Mouse (Mus musculus) natural killer cell, adult 2 months (primary cell): ENCODE results near the gene Anapc15-ps.

Source experiments
- DNase-seq, 2 experiments: peaks; one replicate each; pipeline ENCODE4 v3.0.0; 2022; ENCODE audit warnings: low spot score in 2 of 2

The Anapc15-ps gene

DNA sequence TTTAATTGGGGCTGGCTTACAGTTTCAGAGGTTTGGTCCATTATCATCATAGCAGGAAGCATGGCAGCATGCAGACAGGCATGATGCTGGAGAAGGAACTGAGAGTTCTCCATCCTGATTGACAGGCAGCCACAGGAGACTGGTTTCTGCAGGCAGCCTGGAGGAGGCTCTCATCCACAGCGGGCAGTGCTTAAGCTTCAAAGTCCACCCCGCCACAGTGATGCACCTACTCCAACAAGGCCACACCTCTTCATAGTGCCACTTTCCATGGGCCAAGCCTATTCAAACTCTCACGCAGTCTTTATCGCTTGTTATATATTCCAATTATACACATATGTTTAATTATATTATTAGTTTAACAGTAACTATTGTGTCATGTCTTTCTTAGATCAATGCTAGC is 18.1 kb upstream of the Anapc15-ps start:
- DNase-seq: no peak

DNA sequence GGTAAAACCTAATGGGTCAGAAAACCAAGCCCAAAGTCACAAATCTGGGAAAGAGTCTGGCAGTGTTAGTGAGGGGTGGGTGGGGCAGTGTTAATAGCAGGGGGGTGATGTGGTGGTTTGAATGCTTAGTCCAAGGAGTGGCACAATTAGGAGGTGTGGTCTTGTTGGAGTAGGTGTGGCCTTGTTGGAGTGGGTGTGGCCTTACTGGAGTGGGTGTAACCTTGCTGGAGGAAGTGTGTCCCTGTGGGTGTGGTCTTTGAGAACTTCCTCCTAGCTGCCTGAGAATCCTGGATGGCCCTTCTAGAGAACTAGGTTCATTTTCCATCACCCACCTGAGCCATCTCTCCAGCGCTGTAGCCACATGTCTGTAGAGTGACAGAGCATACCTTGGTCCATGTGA is 16.6 kb upstream of the Anapc15-ps start:
- no peak for DNase-seq

DNA sequence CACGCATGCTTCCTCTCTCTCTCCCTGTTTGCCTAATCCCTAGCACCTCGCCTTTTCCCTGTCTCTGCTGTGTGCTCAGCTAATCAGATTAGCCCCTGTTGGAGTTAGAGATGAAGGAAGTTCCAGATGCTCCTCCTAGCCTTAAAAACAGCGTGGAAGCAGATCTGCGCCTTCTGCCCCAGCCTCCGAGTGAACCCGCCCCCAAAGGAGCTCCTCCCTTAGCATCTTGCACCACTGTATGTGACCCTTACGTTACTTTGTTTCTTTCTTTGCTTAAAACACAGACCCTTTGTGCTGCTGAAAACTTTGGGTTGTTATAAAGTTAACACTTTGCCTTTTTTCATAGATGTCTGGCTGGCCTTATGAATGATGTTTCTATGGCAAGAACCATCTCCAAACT is 15.8 kb upstream of the Anapc15-ps start:
- DNase-seq: no peak

DNA sequence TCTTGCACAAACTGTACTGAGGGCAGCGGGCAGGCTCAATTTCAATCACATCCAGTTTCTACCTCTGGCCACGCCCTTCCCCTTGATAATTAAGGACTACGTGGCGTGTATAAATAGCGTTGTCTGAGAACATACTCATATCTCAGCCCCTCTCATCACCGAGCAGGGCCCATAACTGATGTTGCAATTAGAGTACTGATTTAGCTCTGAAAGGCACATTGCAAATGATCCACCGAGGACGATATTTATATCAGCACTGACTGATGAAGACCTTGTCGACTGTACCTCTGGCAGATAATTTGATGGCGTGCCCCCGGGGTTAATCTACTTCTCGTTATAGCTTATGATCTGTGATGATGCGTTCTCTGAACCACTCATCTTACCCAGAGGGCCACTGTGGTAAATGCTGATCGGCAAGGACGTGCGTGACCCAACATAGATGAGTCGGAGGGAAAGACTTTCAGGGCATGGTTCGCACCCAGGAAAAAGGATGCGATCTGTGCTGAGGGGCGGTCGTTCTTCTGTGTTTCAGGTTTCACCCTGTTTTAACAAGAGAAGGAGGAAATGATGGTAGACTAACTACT is 14.4 kb upstream of the Anapc15-ps start:
- DNase-seq: no peak

DNA sequence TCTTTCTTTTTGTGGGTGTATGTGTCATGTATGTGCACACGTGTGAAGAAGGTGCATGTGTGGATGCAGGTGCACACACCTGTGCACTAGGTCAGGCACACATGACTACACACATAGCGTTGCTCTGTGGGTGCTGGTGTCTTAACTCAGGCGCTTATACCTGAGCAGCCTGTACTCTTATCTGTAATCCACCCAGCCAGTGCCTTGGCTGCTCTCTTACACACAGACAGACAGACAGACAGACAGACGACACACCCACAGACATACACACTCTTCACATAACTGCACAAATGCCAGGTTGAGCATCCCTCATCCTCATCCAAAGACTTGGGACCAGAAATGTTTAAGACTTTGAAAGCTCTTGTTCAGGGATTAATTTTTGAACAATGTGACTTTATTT is 12.8 kb upstream of the Anapc15-ps start:
- no peak for DNase-seq

DNA sequence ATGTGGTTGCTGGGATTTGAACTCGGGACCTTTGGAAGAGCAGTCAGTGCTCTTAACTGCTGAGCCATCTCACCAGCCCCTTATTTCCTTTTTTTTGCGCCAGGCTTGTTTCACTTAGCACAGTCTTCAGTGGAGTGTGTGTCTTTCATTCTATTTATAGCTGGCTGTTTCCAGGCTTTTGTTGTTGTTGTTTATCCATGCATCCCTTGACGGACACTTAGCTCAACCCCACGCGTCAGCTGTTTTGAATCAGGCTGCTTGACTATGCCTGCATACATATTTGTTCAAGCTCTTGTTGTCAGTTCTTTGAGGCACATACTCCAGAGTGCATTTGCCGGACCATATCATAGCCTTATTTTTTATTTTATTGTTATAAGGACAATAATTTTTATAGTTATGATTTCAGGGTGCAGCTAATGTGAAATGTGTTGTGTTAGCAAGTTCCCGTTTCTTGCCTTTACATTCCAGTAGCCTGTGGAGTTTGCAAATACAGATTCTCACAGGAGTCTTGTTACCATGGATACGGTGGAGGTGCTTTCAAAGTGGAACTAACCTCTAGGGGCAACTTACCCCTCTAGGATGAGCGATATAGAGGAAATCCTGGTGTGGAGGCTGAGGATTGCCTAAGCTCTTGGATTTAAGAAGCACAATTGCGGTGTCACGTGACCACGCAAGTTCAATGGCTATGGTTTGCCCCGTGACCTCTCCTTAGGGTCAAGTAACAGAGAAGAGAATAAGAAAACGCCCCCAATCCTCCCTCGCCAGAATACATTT is 11.7 kb upstream of the Anapc15-ps start:
- no peak for DNase-seq

DNA sequence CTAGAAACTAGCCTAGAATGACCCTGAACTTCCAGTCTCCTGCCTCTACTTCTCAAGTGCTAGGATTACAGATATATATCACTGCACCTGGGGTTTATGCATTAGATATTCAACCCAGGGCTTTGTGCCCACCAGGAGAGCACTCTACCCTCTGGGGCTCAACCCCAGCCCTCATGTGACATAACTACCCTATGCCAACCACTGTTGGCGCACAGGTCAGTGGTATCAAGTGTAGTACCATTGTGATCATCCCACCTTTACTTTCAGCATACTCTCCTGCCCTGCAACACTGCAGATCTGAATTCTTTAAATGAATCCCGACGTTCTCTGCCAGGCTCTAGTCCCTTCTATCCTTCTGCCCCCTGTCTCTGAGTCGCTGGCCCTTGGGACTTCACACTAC is 11.0 kb upstream of the Anapc15-ps start:
- DNase-seq: no peak

DNA sequence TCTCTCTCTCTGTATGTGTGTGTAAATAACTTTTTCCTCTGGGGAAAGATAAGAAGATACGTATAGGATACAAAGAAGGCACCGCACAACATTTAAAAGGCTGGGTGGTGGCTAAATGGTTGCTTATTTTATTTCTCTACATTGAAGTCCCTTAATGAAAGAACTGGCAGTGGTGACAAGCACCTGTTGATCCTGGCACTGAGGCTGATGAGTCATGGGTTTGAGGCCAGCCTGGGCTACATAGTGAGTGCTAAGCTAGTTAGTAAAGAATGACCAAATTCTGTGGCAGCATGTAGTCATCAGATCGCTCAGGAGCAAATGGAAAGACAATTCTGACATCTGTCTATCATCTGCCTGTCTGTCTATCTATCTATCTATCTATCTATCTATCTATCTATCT is 10.5 kb upstream of the Anapc15-ps start:
- DNase-seq: no peak

DNA sequence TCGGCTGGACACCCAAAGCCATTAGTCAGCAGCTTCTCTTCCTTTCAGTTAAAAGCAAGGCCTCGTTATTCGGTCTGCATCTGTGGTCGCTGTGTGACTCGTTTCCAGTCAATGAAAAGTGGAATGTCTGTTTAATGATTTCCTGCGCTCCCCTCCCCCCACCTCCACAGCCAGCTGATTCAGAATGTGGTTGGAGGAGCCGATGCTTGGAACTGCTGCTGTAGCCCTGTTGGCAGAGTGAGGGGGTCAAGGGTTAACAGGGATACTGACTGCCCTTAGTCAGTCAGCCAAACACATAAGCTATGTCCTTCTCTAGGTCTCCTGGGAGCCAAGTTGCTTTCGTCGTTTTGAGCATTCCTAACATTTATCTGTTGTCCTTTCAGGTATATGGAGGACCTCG is 9.7 kb upstream of the Anapc15-ps start:
- DNase-seq: no peak

DNA sequence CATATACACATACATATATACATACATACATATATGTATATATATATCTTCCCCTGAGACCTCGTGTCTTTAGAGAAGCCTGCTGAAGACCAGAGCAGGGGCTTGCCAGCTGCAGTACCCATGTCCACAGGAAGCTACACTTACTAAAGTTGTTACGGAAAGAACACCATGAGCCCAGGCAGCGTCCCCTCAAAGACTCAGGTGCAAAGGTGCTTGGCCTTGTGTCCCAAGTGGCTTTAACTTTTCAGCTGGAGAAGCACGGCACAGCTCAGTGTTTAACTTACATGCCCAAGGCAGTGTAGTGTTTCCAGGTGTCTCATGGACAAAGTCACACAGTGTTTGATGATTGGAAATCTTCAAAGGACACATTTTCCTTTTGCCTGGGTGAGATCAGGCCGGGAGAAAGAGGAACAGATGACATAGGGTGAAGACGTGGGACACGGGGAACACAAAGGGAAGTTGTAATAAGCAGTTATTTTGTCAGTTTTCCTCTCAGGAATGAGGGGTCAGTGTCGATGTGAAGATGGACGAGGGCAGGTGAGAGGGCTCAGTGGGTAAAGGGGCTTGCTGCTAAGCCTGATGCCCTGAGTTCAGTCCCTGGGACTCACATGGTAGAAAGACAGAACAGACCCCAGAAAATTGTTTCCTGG is 9.0 kb upstream of the Anapc15-ps start:
- no peak for DNase-seq

DNA sequence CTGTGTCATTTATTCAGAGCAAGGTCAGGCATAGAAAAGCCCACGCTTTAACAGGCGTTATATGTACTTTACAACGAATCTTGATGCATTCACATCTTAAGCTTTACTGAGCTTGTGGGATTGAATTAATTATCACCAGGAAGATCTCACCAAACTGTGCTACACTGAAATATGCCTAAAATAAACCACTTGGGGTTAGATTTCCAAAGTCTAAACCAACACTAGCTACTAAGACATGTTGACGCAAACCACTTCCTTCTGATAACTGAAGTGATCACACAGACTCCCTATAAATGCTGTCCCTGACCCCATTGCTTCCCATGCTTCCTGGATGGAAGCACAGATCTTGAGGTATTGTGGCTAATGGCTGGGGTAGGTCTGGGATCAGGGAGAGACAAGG is 8.2 kb upstream of the Anapc15-ps start:
- no peak for DNase-seq

DNA sequence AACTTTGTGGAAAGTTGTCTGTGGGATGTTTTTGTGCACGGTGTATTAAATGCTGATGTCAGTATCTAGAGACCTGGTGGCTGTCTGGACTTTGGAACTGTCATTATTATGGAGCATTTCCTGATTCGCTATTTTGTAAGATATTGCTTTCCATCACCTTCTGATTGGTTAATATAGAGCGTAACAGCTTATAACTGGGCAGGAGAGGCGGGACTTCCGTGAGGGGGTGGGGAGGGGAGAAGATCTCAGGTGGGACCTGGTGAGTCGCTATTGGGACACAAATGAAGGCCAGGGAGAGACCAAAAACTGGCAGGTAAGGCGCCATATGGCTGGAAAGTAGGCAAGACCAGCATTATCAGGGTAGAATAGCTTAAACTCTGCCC is 7.8 kb upstream of the Anapc15-ps start:
- DNase-seq: no peak

DNA sequence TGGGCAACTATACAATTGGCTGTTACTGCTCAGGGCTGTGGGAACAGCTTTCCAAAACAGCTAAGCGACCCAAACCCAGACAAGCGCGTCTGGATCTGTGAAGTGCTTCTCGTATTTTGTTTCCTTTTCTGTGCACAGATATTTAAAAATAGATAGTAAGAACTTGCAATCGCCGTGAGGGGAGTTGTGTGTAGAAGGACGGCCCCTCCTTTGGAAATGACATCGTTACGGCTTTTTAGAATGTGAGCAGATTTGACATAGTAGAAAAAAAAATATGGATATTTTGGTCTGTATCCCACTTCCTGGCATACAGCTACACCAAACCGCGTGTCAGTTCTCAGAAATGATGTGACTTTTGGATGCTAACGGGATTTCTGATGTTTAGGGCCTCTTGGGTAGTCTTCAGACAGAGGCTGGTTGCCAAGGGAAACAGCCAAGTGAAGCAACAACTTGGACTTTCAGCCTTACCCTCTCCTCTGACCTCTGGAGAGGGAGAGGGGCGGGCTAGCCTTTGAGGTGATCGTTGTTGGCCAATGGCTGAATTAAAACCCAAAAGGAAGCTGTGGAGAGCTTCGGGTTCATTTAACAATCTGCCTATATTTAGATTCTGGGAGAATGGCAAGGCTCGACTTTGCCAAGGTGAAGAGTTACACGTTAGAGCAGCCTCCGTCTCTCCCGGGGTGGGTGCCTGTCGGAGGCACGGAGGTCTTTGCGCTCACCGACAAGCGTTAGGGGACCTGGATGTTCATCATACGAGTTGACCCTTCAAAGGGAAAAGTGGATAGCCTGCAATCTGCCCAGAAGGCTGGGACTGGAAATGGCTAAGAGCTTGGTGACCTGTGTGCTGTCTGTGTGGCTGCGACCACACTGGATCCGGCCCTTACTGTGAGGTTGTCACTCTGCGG is 7.2 kb upstream of the Anapc15-ps start:
- no peak for DNase-seq

DNA sequence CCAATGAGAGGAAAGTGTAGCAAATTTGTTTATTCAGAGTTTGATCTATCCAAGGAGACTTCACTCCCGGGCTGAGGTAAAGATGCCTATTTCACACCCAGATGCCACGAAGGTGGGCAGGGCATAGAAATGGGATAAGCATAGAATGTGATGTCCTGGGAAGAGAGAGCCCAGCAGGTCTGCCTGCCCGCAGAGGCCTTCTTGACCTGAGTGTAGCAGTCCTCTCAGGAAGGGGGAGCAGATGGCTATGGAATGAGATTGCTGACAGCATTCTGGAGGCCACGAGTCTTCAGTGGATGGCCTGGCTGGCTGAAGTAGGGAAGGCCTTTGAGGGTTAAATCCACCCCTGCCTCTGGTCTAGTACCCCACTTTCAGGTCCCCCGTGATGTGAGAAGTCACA is 5.9 kb upstream of the Anapc15-ps start:
- no peak for DNase-seq

DNA sequence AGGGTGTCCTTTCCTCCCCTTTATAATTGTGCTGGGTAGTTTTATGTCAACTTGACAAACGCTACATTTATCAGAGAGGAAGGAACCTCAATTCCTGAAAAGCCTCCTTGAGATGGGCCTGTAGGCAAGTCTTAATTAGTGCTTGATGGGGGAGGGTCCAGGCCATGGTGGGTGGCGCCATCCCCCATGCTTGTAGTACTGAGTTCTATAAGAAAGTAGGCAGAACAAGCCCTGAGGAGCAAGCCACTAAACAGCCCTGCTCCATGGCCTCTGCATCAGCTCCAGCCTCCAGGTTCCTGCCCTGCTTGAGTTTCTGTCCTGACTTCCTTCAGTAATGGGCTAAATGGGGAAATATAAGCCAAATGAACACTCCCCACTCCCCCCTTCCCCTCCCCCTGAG is 5.4 kb upstream of the Anapc15-ps start:
- DNase-seq: no peak

DNA sequence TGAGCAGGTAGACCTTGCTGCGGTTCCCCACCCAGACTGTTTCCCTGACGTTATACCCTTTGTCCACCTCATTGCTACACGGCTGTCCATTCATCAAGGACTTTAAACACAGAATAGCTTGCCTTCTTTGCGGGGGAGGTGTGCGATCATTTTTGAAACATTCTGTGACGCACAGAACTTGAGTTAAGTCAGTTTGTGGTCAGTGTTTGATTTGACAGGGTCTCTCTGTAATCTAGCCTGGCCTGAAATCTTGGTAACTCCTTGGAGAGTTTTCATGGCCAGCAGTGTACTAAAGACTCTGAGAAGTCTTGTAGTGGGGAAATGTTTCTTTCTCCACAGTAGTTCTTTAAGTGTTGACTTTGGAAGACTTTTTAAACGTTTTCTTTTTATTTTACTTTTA is 5.0 kb upstream of the Anapc15-ps start:
- peak in 1 of 2 experiments; percentile 9 for DNase-seq

DNA sequence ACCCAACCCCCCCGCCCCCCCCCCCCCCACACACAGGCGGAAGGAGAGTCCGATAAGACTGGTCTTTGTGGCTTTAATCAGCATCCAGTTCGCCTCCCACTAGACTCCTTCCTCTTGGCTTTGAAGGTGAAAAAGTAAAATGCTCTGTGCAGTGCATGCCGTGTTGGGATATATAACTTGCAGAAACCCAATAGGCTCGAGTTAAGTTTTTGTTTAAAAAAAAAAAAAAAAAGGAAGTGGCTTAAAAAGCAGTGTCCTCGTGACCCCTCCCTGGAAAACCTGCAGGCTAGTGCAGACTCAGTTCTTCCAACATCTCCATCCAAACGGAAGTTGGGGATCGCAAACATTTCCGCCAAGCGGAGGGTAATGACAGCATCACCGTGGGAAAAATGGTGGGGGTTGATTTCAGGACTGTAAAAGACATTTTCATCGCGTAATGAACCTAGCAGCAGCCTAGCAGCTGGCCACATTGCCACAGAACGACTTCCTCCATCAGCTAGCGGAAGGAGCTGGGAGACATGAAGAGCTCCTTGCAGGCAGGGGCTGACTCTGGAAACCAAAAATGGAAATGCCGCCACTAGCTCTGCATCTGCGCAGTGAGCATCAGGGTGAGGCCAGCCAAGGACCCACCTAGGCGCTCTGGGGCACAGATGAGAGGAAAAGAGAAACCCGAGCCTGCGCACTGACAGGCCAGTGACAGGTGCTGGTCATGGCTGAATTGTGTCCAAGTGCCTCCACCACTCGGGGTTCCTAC is 4.3 kb upstream of the Anapc15-ps start:
- peak; percentile 40 to 58 for DNase-seq

DNA sequence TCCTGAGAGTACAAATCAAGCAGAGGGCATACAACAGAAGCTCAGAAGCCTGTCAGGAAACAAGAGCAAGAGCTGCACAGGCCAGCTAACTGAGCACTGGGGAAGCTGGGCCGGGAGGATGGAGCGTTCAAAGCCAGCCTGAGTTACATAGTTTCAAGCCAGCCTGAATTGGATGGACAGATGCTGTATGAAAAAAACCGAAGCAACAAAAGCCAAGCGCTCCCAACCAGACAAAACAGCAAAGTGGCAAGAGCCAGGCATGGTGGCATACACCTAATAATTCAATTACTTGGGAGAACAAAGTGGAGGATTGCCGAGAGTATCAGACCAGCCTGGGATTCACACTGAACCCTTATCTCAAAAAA is 3.7 kb upstream of the Anapc15-ps start:
- no peak for DNase-seq

DNA sequence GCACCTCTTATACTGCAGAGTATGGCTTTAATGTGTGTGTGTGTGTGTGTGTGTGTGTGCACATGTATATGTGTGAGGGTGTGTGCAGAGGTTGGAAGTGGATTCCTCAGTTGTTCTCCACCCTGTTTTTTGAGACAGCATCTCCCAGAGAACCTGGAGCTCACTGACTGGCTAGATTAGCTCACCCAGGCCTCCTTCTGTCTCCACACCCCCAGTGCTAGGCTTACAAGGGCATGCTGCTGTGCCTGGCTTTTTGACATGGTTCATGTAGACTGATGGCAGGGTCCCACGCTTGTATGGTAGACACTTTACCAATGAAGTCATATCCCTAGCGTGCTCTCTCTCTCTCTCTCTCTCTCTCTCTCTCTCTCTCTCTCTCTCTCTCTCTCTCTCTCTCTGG is 3.1 kb upstream of the Anapc15-ps start:
- DNase-seq: no peak

DNA sequence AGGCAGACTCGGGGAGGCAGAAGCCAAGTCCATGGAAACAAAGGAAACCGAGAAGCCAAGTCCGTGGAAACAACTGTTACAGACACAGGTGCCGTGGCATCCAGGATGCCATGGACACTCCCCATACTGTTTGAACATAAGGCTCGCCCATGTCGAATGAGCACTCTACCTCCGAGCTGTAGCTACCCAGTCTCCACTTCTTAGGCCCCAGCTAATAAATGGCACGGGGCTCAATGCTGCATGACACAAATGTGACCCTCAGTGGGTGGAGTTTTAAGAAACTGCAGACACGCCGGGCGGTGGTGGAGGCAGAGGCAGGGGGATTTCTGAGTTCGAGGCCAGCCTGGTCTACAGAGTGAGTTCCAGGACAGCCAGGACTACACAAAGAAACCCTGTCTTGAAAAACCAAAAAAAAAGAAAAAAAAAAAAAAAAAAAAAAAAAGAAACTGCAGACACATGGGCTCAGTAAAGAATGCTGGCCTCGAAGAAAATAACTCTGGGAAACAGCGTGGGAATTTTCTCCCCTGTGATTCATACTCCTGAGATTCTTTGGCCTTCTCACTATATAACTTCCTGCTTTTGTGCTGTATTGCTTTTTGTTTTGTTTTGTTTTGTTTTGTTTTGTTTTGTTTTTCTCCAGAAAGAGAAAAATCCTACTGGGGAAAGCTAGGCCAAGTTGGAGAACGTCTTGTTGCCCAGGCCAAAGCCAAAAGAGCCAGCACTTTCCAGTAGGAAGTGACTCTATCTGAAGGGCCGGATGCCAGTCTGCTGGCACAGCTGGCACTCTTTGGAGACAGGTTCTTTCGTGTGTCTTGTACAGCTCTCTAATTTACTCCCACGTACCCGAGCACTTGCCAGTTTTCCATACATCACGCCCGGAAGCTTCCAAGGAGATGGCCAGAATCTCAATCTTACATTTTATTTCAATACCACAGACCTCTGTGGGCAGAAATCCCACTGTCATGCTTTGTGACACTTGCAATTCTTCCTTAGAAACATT is 2.2 kb downstream of the Anapc15-ps start:
- DNase-seq: no peak
